Mouse (Mus musculus) layer of hippocampus, adult 2 months (tissue): Measurements from ENCODE around the gene Lin28a. TPM values are rescaled to one million over a fixed set of nuclear protein-coding genes. Genes with fewer than 3 reads are reported as not detected.
"Not testable (repeated sequence)": the region's sequence is repeated elsewhere in the genome, so short reads cannot be mapped to it uniquely, and the experiment has no call there.

ENCODE experiments used
- DNase-seq, 2 experiments: peaks; one replicate each; pipeline ENCODE4 v3.0.0; 2022; ENCODE audit warnings: low spot score in 2 of 2
- H3K27ac ChIP-seq: fragments of 200-600 bp; 2 replicates; pipeline ENCODE4 v1.8.1; 2022
- H3K4me3 ChIP-seq: fragments of 200-600 bp; 2 replicates; pipeline ENCODE4 v1.8.1; 2022; ENCODE audit warnings: mild to moderate bottlenecking
- CTCF ChIP-seq: fragments of 200-600 bp; conservative IDR thresholded peaks from 2 replicates; pipeline ENCODE4 v1.8.1; 2022; ENCODE audit warnings: antibody characterized with exemption, mild to moderate bottlenecking, moderate library complexity
- total RNA-seq, 2 experiments: library from RNA; stranded (reverse); gene quantifications; 2 replicates each; pipeline ENCODE4 v1.2.3; 2021

The Lin28a gene
- total RNA-seq, 2 experiments from 2014 or later: not detected

DNA sequence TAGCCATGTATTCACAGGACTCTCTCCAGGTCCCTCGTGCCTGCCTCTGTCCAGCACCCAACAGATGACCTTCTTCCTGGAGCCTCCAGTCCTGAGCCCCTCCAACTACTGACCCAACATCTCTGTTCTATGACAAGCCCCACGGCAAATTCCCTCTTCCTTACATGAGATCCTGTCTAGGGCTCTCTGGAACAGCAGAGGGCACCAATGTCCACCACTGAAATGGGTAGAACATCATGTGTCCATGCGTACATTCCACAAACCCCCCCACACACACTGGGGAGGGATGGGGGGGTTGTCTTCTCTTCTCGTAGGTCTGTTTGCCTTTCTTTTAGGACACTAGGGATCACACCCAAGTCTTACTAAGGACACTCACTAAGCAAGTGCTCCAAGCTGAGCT is 28.6 kb downstream of the Lin28a start:
- DNase-seq: no peak
- Histone ChIP-seq H3K4me3 (no peak overlapping the region), H3K27ac (no peak overlapping the region)
- peak; percentile 61 for TF ChIP-seq CTCF

DNA sequence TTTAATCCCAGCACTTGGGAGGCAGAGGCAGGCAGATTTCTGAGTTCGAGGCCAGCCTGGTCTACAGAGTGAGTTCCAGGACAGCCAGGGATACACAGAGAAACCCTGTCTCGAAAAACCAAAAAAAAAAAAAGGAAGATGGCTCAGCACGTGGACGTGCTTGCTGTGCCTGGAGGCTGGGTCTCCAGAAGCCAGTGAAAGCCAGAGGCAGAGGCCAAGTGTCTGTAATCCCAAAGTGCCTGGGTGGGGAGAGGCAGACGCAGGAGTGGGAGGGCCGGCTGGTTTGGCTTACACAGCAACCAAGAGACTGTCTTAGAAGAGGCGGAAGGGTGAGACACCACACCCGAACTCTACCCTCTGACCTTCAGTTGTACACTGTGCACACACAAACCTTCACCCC is 30.4 kb downstream of the Lin28a start:
- not testable (repeated sequence) for H3K27ac ChIP-seq, H3K4me3 ChIP-seq, DNase-seq

DNA sequence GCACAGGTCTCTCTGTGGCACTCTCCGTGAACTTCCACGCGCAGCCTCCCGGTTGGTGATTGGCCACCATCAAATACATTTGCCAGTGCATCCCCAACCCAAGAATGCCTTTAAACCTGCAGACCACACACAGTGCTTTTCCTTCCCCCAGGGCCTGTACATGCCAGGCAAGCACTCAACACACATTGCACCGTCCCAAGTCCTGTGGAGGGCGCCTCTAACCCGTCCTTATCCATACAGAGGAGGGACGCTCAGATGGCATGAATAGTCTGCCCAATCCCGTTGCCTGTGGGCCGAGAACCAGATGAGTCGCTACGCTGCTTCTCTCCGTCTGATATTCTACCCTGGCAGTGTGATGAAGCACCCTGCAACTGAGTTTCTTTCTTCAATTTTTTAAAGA is 35.7 kb downstream of the Lin28a start:
- DNase-seq: no peak
- no peak for TF ChIP-seq CTCF
- Histone ChIP-seq H3K4me3 (no peak overlapping the region), H3K27ac (no peak overlapping the region)

GRCm38 (mm10) chr4:133980496-133980895 is 38.1 kb downstream of the Lin28a start:
- DNase-seq: no peak
- no peak for TF ChIP-seq CTCF
- Histone ChIP-seq H3K4me3 (no peak overlapping the region), H3K27ac (no peak overlapping the region)

- no peak for TF ChIP-seq CTCF
- no peak overlapping the region for H3K4me3 ChIP-seq
- no peak overlapping the region for H3K27ac ChIP-seq
- no peak for DNase-seq
Observed at GRCm38 (mm10) chr4:133978021-133978711, 40.5 kb downstream of the Lin28a start.

- no peak for DNase-seq
- no peak for TF ChIP-seq CTCF
- H3K27ac ChIP-seq: no peak overlapping the region
- H3K4me3 ChIP-seq: no peak overlapping the region
Observed at GRCm38 (mm10) chr4:133971741-133972140, 46.9 kb downstream of the Lin28a start.

DNA sequence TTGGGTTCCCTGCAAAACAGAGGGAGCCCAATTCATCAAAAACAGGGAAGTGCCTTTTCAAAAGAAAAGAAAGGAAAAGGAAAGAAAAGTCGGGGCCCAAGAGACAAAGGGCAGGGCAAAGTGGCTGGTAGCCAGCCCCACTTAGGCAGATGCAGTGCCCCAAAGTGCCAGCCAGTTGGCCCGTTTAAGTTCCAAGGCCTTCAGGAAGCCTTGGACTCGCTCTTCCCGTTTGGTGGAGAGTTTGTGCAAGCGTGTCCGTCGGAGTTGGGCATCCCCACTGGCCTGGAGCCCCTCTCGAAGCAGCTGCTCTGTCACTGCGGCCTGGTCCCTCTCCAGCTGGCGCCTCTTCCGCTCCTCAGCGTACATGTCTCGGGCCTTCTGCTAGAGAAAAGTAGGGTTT is 47.8 kb downstream of the Lin28a start:
- no peak for TF ChIP-seq CTCF
- Histone ChIP-seq H3K27ac (peak overlapping the region; percentile 100), H3K4me3 (no peak overlapping the region)
- no peak for DNase-seq

DNA sequence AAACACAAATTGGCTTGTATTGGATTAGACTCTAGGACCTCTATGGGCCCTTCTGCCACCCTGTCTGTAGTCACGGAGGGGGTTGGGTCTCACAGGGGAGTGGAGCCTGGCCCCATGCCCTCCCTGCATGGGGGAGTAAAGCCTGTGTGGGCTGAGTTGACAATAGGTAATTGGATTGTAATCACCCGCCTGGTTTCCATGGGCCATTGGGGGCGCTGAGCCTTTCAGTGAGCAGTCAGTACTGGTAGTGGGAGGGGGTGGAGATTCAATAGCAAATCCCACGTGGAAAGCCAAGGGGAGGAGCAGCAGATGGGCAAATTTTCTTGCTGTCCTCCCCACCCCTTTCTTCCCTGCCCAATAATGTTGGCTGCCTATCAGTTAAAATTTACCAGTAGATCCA is 48.4 kb downstream of the Lin28a start:
- no peak overlapping the region for H3K4me3 ChIP-seq
- peak; percentile 34 for TF ChIP-seq CTCF
- peak; percentile 39 to 42 for DNase-seq
- H3K27ac ChIP-seq: peak overlapping the region; percentile 100

DNA sequence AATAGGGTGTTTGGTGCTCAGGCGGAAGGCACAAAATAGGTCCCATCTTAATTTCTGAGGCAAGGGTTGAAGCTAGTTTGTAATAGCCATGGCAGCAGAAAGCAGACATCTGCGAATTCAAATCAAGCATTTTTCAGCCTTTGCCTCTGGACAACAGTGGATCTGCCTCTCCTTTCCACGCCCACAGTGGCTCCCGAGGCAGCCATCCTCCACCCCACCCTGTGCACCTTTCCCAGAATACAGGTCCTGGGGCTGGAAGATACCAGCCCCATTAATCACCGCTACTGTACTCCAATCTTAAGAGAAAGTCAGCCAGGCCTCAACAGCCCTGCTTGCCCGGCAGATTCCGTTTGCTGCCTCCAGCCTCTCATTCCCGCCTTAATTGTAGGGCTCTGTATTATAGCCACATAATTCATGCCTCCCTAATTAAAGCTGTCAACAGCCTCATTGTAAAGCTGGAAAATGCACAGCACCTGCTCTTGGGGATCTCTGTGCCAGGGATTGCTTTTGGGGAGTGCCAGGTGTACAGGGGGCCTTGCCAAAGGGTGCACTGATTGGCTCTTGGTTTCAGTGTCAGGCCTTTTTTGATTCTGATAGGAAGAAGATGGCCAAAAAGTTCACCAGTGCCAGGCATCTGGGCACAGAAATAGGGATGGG is 49.4 kb downstream of the Lin28a start:
- DNase-seq: no peak
- TF ChIP-seq CTCF: no peak
- no peak overlapping the region for H3K4me3 ChIP-seq
- H3K27ac ChIP-seq: peak overlapping the region; percentile 100

DNA sequence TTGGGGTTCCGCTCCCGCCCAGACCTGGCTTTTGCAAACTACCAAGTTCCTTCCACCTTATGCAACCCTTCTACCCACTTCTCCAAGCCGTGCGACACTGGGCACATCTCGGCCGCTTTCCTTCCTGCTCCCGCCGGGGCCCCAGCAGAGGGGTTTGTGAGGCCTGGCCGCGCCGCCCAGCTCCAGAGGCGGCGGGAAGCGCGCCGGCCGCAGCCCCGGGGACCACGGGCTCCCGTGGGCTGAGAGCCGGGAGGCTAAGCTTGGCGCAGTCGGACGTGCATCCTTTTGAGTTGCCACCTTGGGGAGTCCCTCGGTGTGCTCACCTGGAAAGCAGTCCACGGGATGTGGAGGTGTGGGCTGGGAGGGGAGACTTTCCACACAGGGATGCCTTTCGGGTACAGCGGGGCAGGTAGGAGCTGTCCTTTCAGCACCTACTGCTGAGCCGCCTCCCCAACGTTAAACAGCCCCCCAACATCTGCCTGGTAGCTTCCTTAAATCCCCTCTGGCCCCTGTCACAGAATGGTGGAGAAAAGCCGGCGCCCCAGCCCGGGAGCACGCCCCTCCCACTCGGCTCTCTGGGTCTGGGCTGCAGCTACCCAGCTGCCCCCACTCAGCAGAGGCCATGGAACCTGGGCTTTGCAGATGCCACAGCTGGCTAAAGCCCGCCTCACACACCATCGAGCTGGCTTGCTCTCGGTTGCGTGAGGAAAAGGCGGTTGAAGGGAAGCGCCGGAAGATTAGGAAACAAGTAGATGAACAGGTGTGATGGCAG is 50.3 kb downstream of the Lin28a start, which contains the start of gene Hmgn2:
Gene Hmgn2, minus strand, starts transcription at position 501 of the 772 bp plus-strand sequence.
- Histone ChIP-seq H3K27ac (peak within 1 kb of the TSS; percentile 100), H3K4me3 (peak within 1 kb of the TSS; percentile 84)
- TF ChIP-seq CTCF: no peak
- peak in 1 of 2 experiments; percentile 38 for DNase-seq

DNA sequence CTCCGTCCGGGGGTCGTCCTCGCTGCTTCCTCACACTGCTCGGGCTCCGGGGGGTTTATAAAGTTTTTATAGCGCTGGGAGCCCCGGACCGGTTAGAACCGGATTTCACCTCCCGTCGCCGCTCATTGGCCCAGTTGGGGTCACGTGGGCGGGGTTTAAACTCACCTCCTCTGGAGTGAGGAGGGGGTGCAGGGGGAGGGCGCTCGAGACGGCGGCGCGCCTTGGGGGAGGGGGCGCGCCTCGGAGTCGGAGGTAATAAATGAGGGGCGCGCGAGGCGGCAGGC is 50.8 kb downstream of the Lin28a start:
- DNase-seq: peak; percentile 91 to 92
- TF ChIP-seq CTCF: no peak
- peak overlapping the region; percentile 100 for H3K27ac ChIP-seq
- peak overlapping the region; percentile 84 for H3K4me3 ChIP-seq

GRCm38 (mm10) chr4:133967138-133967865 is 51.3 kb downstream of the Lin28a start:
- Histone ChIP-seq H3K4me3 (peak overlapping the region; percentile 84), H3K27ac (peak overlapping the region; percentile 100)
- TF ChIP-seq CTCF: peak; percentile 39
- DNase-seq: peak; percentile 97 to 98
